Mouse (Mus musculus) intestine, embryonic 16.5 days (tissue): ENCODE results near the gene Mrpl16. TPM values are rescaled to one million over a fixed set of nuclear protein-coding genes. Genes with fewer than 3 reads are reported as not detected.

Experiments used
- ATAC-seq: fragments of 200-750 bp; cut with Nextera tagmentation; 2 replicates; pipeline ENCODE4 v1.8.0; 2017; ENCODE audit warnings: moderate TSS enrichment, moderate library complexity
- H3K27ac ChIP-seq: fragments of 300-500 bp; sonication (generic); 2 replicates; pipeline ENCODE4 v1.5.1; 2014; ENCODE audit warnings: mild to moderate bottlenecking, low read length
- H3K27me3 ChIP-seq: fragments of 300-500 bp; sonication (generic); replicated peaks from 2 replicates; pipeline ENCODE4 v1.6.1; 2014; ENCODE audit warnings: low read length, control low read depth, mixed read lengths; ENCODE audit not compliant: control insufficient read depth, insufficient read depth
- H3K36me3 ChIP-seq: fragments of 300-500 bp; sonication (generic); 2 replicates; pipeline ENCODE4 v1.6.1; 2014; ENCODE audit warnings: low read length, control low read depth; ENCODE audit not compliant: control insufficient read depth, insufficient read depth
- H3K4me1 ChIP-seq: fragments of 300-500 bp; sonication (generic); 2 replicates; pipeline ENCODE4 v1.6.1; 2014; ENCODE audit warnings: low read length, control low read depth, mixed read lengths; ENCODE audit not compliant: control insufficient read depth, insufficient read depth
- H3K4me2 ChIP-seq: fragments of 300-500 bp; sonication (generic); 2 replicates; pipeline ENCODE4 v1.6.1; 2014; ENCODE audit warnings: low read depth, low read length, control low read depth
- H3K4me3 ChIP-seq: fragments of 300-500 bp; sonication (generic); 2 replicates; pipeline ENCODE4 v1.5.1; 2014; ENCODE audit warnings: mild to moderate bottlenecking, low read length
- H3K9ac ChIP-seq: fragments of 300-500 bp; sonication (generic); 2 replicates; pipeline ENCODE4 v1.6.1; 2014; ENCODE audit warnings: low read depth, low read length
- H3K9me3 ChIP-seq: fragments of 300-500 bp; sonication (generic); 2 replicates; pipeline ENCODE4 v1.6.1; 2016; ENCODE audit warnings: low read length, control low read depth; ENCODE audit not compliant: control insufficient read depth
- WGBS: fragments of 180-500 bp; shearing (Covaris S2); extraction: QIAGEN DNeasy Blood & Tissue Kit; methylation state at CpG from one replicate; pipeline ENCODE4 v1.1.7; 2014; 5-methylcytosine and 5-hydroxymethylcytosine counted together
- polyA plus RNA-seq: library from polyadenylated mRNA; unstranded; fragments of >200 nt; fragmentation: Nextera tagmentation; extraction: Ambion mirVana; gene quantifications from 2 replicates; pipeline ENCODE4 v1.2.1, GENCODE M21; 2015

Gene Mrpl16
- 56.3 and 62.2 TPM in 2 replicates for polyA plus RNA-seq

- H3K27ac ChIP-seq: peak within 1 kb of the TSS; percentile 59
- H3K4me1 ChIP-seq: peaks cover 4% of the 10 kb centered on the region
Measured at GRCm38 (mm10) chr19:11770205-11770892, at the start of gene Mrpl16. Gene Mrpl16 (plus strand): TSS chr19:11770391.

GRCm38 (mm10) chr19:11723870-11724269 lies 46.3 kb upstream of the Mrpl16 start:
- Histone ChIP-seq H3K9ac (no peak overlapping the region), H3K27ac (no peak overlapping the region), H3K9me3 (no peaks in the 10 kb centered on the region), H3K4me2 (no peak overlapping the region), H3K36me3 (no peaks in the 10 kb centered on the region), H3K4me1 (no peaks in the 10 kb centered on the region), H3K27me3 (no peaks in the 10 kb centered on the region), H3K4me3 (no peak overlapping the region)
- ATAC-seq: no peak
- WGBS: 73% methylated on average over 2 of the region's 2 CpGs

More at GRCm38 (mm10) chr19:11770205-11770892, at the start of gene Mrpl16:
- Histone ChIP-seq H3K36me3 (no peaks in the 10 kb centered on the region), H3K4me3 (peak within 1 kb of the TSS; percentile 67), H3K4me2 (peak within 1 kb of the TSS; percentile 66), H3K27me3 (no peaks in the 10 kb centered on the region), H3K9ac (peak within 1 kb of the TSS; percentile 75), H3K9me3 (no peaks in the 10 kb centered on the region)
- ATAC-seq: peak; percentile 91
- under 1% methylated on average over 30 of the region's 30 CpGs for WGBS

DNA sequence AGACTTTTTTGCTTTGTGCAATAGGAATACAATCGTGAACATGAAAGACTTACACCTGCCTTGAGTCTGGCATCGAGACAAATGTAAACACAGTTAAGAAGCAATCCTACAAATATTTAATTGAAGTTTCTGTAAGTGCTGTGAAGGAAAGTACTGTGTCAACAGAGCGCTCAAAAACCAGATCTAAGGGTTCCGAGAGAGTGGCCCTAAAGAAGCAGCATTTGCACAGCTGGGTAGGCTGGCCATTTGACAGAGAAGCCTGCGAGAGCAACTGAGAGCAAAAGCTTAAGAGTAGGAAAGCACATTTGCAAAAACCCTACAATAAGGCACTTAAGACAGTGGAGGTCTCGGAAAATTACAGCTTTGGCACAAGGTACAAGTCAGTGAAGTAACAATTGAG lies 45.9 kb upstream of the Mrpl16 start:
- H3K27me3 ChIP-seq: no peaks in the 10 kb centered on the region
- H3K36me3 ChIP-seq: no peaks in the 10 kb centered on the region
- H3K4me2 ChIP-seq: no peak overlapping the region
- no peak overlapping the region for H3K9ac ChIP-seq
- no peak overlapping the region for H3K27ac ChIP-seq
- no peaks in the 10 kb centered on the region for H3K4me1 ChIP-seq
- H3K9me3 ChIP-seq: no peaks in the 10 kb centered on the region
- ATAC-seq: no peak
- WGBS: 38% methylated on average over 6 of the region's 6 CpGs
- no peak overlapping the region for H3K4me3 ChIP-seq

DNA sequence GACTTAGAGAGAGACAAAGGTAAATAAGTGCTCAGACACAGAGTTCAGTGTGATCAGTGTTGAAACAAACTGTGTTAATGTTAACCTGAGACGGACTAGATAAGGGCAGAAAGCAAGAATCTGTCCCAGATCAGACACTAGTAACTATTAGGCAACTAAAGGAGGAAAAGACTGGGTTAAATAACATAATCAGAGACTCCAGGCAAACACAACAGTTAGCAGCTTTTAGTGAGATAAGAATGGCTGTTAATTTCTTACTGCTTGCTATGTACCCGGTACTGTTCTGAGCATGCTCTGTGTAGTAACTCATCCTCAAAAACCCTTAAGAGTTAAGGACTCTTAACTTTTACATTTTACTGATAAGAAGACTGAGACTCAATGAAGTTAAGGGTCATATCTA lies 44.3 kb upstream of the Mrpl16 start:
- Histone ChIP-seq H3K27me3 (no peaks in the 10 kb centered on the region), H3K27ac (no peak overlapping the region), H3K9me3 (no peaks in the 10 kb centered on the region), H3K4me1 (no peaks in the 10 kb centered on the region), H3K4me2 (no peak overlapping the region), H3K4me3 (no peak overlapping the region), H3K36me3 (no peaks in the 10 kb centered on the region), H3K9ac (no peak overlapping the region)
- no peak for ATAC-seq
- 61% methylated on average over 2 of the region's 2 CpGs for WGBS

GRCm38 (mm10) chr19:11727304-11727703 lies 42.9 kb upstream of the Mrpl16 start:
- Histone ChIP-seq H3K4me3 (no peak overlapping the region), H3K27me3 (no peaks in the 10 kb centered on the region), H3K9me3 (no peaks in the 10 kb centered on the region), H3K9ac (no peak overlapping the region), H3K4me1 (no peaks in the 10 kb centered on the region), H3K27ac (no peak overlapping the region), H3K36me3 (no peaks in the 10 kb centered on the region), H3K4me2 (no peak overlapping the region)
- ATAC-seq: no peak
- 93% methylated on average over 5 of the region's 5 CpGs for WGBS

DNA sequence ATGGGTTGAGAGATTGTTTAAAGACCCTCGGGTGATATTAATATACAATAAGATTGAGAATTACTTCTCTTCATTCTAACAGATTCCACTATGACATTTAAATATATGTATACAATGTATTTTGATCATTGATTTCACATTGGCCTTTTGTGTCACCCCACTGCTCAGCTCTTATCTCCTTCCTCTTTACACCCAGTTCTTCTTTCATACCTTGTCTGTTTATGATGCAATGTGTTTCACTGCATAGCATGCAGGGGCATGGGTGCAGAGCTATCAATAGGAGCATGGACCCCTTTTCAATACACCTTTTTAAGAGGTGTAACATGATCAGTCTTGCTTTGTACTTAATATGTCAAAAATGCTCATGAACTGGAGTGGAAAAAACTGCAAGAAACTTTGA lies 39.9 kb upstream of the Mrpl16 start:
- 71% methylated on average over 1 of the region's 1 CpGs for WGBS
- no peak overlapping the region for H3K27ac ChIP-seq
- no peaks in the 10 kb centered on the region for H3K4me1 ChIP-seq
- H3K27me3 ChIP-seq: no peaks in the 10 kb centered on the region
- no peak overlapping the region for H3K4me3 ChIP-seq
- H3K9ac ChIP-seq: no peak overlapping the region
- H3K9me3 ChIP-seq: no peaks in the 10 kb centered on the region
- ATAC-seq: no peak
- H3K36me3 ChIP-seq: no peaks in the 10 kb centered on the region
- H3K4me2 ChIP-seq: no peak overlapping the region

- no peaks in the 10 kb centered on the region for H3K4me1 ChIP-seq
- no peaks in the 10 kb centered on the region for H3K27me3 ChIP-seq
- ATAC-seq: no peak
- 23% methylated on average over 1 of the region's 1 CpGs for WGBS
- no peak overlapping the region for H3K4me2 ChIP-seq
- H3K36me3 ChIP-seq: no peaks in the 10 kb centered on the region
- no peaks in the 10 kb centered on the region for H3K9me3 ChIP-seq
- H3K4me3 ChIP-seq: no peak overlapping the region
- no peak overlapping the region for H3K27ac ChIP-seq
- no peak overlapping the region for H3K9ac ChIP-seq
Measured at GRCm38 (mm10) chr19:11736455-11736854, 33.7 kb upstream of the Mrpl16 start.

GRCm38 (mm10) chr19:11745680-11746079 lies 24.5 kb upstream of the Mrpl16 start:
- no peak overlapping the region for H3K4me3 ChIP-seq
- H3K4me1 ChIP-seq: no peaks in the 10 kb centered on the region
- H3K36me3 ChIP-seq: no peaks in the 10 kb centered on the region
- H3K27ac ChIP-seq: no peak overlapping the region
- H3K9ac ChIP-seq: no peak overlapping the region
- H3K27me3 ChIP-seq: no peaks in the 10 kb centered on the region
- no peak overlapping the region for H3K4me2 ChIP-seq
- no peak for ATAC-seq
- H3K9me3 ChIP-seq: no peaks in the 10 kb centered on the region

GRCm38 (mm10) chr19:11747298-11747697 lies 22.9 kb upstream of the Mrpl16 start, which contains the start of gene Gif:
Gene Gif (plus strand): TSS chr19:11747554.
- no peaks in the 10 kb centered on the region for H3K4me1 ChIP-seq
- no peak within 1 kb of the TSS for H3K27ac ChIP-seq
- no peak for ATAC-seq
- H3K4me3 ChIP-seq: no peak within 1 kb of the TSS
- no peaks in the 10 kb centered on the region for H3K36me3 ChIP-seq
- H3K9me3 ChIP-seq: no peaks in the 10 kb centered on the region
- 81% methylated on average over 2 of the region's 2 CpGs for WGBS
- H3K9ac ChIP-seq: no peak within 1 kb of the TSS
- no peak within 1 kb of the TSS for H3K4me2 ChIP-seq
- no peaks in the 10 kb centered on the region for H3K27me3 ChIP-seq

GRCm38 (mm10) chr19:11765059-11765458 lies 5.1 kb upstream of the Mrpl16 start:
- 76% methylated on average over 3 of the region's 3 CpGs for WGBS
- no peak overlapping the region for H3K27ac ChIP-seq
- H3K4me1 ChIP-seq: no peaks in the 10 kb centered on the region

More at GRCm38 (mm10) chr19:11765059-11765458, 5.1 kb upstream of the Mrpl16 start:
- Histone ChIP-seq H3K4me3 (no peak overlapping the region), H3K27me3 (no peaks in the 10 kb centered on the region), H3K4me2 (no peak overlapping the region), H3K9me3 (no peaks in the 10 kb centered on the region), H3K36me3 (no peaks in the 10 kb centered on the region), H3K9ac (no peak overlapping the region)
- no peak for ATAC-seq
